Mouse (Mus musculus) layer of hippocampus, adult 2 months (tissue): ENCODE data around the gene Csf2. TPM values are rescaled to one million over a fixed set of nuclear protein-coding genes. Genes with fewer than 3 reads are reported as not detected.
A peak's percentile ranks its signal among the peaks of the same experiment; 100 is the strongest.

ENCODE experiments used
- DNase-seq, 2 experiments: peaks; one replicate each; pipeline ENCODE4 v3.0.0; 2022; ENCODE audit warnings: low spot score in 2 of 2
- H3K27ac ChIP-seq: fragments of 200-600 bp; 2 replicates; pipeline ENCODE4 v1.8.1; 2022
- H3K4me3 ChIP-seq: fragments of 200-600 bp; 2 replicates; pipeline ENCODE4 v1.8.1; 2022; ENCODE audit warnings: mild to moderate bottlenecking
- CTCF ChIP-seq: fragments of 200-600 bp; conservative IDR thresholded peaks from 2 replicates; pipeline ENCODE4 v1.8.1; 2022; ENCODE audit warnings: antibody characterized with exemption, mild to moderate bottlenecking, moderate library complexity
- total RNA-seq, 2 experiments: library from RNA; stranded (reverse); gene quantifications; 2 replicates each; pipeline ENCODE4 v1.2.3; 2021

Csf2 gene
- total RNA-seq, 2 experiments from 2014 or later = not detected

- Histone ChIP-seq H3K27ac (no peak overlapping the region), H3K4me3 (no peak overlapping the region)
- no peak for DNase-seq
- TF ChIP-seq CTCF = no peak
Observed at GRCm38 (mm10) chr11:54219903-54220740, 29.3 kb downstream of the Csf2 start.

GRCm38 (mm10) chr11:54219191-54219590, 30.3 kb downstream of the Csf2 start:
- no peak overlapping the region for H3K27ac ChIP-seq
- no peak for TF ChIP-seq CTCF
- no peak overlapping the region for H3K4me3 ChIP-seq
- no peak for DNase-seq

DNA sequence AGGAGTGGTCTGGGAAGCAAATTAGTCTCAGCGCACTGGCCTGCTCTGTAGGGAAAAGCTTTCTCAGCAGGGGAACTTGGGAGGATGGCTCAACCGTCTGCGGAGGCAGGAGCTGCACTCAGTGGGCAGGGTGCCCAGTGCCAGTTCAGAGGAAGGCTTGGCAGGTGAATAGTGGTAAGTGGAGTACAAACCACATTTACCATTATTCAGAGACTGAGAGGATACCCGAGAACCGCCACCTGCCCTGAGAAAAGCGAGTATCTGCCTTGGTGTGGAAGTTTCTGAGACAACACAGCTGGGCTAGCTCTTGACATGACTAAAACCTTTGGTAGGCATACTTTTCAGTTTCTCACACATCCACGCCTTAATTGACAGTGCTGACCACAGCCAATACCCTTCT, 32.1 kb downstream of the Csf2 start:
- H3K4me3 ChIP-seq = no peak overlapping the region
- no peak for TF ChIP-seq CTCF

GRCm38 (mm10) chr11:54216091-54216490, 33.4 kb downstream of the Csf2 start:
- Histone ChIP-seq H3K4me3 (no peak overlapping the region), H3K27ac (no peak overlapping the region)
- no peak for TF ChIP-seq CTCF
- no peak for DNase-seq

More for the DNA sequence above, 32.1 kb downstream of the Csf2 start:
- H3K27ac ChIP-seq = no peak overlapping the region
- no peak for DNase-seq

- no peak overlapping the region; the same call in 1 of the 2 replicates for H3K27ac ChIP-seq
- H3K4me3 ChIP-seq = no peak overlapping the region
- no peak for TF ChIP-seq CTCF
- DNase-seq = peak; percentile 33 to 43
Observed at GRCm38 (mm10) chr11:54214499-54215443, 34.7 kb downstream of the Csf2 start.

GRCm38 (mm10) chr11:54213631-54214030, 35.8 kb downstream of the Csf2 start:
- no peak for DNase-seq
- TF ChIP-seq CTCF = no peak
- no peak overlapping the region for H3K27ac ChIP-seq
- no peak overlapping the region for H3K4me3 ChIP-seq

GRCm38 (mm10) chr11:54206993-54207392, 42.5 kb downstream of the Csf2 start:
- no peak overlapping the region for H3K27ac ChIP-seq
- TF ChIP-seq CTCF = no peak
- DNase-seq = no peak
- no peak overlapping the region for H3K4me3 ChIP-seq

- no peak overlapping the region for H3K4me3 ChIP-seq
- no peak for TF ChIP-seq CTCF
- no peak for DNase-seq
- no peak overlapping the region for H3K27ac ChIP-seq
Observed at GRCm38 (mm10) chr11:54205366-54205765, 44.1 kb downstream of the Csf2 start.

- Histone ChIP-seq H3K4me3 (no peak overlapping the region), H3K27ac (no peak overlapping the region)
- no peak for TF ChIP-seq CTCF
- no peak for DNase-seq
Observed at GRCm38 (mm10) chr11:54204781-54205180, 44.7 kb downstream of the Csf2 start.

DNA sequence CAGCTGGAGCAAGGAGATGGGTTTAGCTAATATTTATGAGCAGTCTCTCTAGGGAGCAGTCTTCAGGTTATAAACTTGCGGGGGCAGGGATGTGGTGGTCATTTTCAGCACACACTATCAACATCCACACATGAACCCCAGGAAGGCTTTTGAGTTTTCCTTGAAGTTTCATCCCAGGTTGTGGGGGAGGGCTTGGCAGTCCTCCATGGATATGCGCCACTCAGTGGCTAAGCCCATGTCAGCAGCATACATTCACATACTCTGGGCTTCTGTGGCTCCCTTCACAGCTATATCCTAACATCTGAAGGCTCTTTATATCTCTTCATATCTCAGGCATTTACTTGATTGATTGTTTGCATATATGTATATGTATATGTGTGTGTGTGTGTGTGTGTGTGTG, 46.3 kb downstream of the Csf2 start:
- H3K4me3 ChIP-seq = no peak overlapping the region
- peak; percentile 64 for TF ChIP-seq CTCF
- H3K27ac ChIP-seq = no peak overlapping the region
- peak in 1 of 2 experiments; percentile 28 for DNase-seq

- H3K27ac ChIP-seq = no peak overlapping the region
- no peak for TF ChIP-seq CTCF
- H3K4me3 ChIP-seq = no peak overlapping the region
- no peak for DNase-seq
Observed at GRCm38 (mm10) chr11:54201881-54202685, 47.4 kb downstream of the Csf2 start.

DNA sequence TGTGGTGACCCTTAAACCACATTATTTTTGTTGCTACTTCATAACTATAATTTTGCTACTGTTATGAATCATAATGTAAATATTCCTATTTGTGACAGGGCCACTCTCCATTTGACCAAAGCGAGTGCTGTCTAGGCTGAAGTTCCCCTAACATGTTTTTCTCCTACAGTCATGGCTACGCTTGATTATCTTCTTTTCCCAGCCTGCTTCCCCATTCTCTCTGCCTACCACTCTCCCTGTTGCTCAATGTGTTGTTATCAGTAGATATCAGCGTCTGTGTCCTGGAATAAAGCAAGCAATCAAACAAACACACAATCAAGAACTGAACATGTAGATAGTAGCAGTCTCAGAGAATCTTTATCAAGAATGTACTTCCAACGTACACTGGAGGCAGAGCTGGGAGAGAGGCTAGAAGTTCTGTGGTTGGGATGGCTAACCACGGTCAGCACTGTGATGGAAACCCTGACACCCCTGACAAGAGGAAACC, 48.1 kb downstream of the Csf2 start:
- TF ChIP-seq CTCF = no peak

More for the DNA sequence above, 48.1 kb downstream of the Csf2 start:
- DNase-seq = no peak
- no peak overlapping the region for H3K27ac ChIP-seq
- H3K4me3 ChIP-seq = no peak overlapping the region

Other genes with a start within 250 kb of the Csf2 start
- 1 to 10 TPM; 5.9 to 6.9 TPM for gene Slc22a4, start 221.6 kb downstream of the Csf2 start, total RNA-seq
- 10 to 100 TPM; 13.4 to 14.3 TPM for gene Pdlim4, start 180.7 kb downstream of the Csf2 start, total RNA-seq
- gene P4ha2, start 149.6 kb downstream of the Csf2 start, total RNA-seq = 10 to 100 TPM; 18.6 to 28.7 TPM
- gene Il3, start 17.6 kb upstream of the Csf2 start, total RNA-seq = not detected
- 100 to 1,000 TPM; 188 to 202 TPM for gene Acsl6, start 54.1 kb upstream of the Csf2 start, total RNA-seq
- gene Meikin, start 121.0 kb upstream of the Csf2 start, total RNA-seq = not detected
- gene Fnip1, start 188.5 kb upstream of the Csf2 start, total RNA-seq = 10 to 100 TPM; 34.5 to 34.9 TPM